Mouse (Mus musculus): ENCODE measurements around the gene Cstf1.

Cstf1 gene

DNA sequence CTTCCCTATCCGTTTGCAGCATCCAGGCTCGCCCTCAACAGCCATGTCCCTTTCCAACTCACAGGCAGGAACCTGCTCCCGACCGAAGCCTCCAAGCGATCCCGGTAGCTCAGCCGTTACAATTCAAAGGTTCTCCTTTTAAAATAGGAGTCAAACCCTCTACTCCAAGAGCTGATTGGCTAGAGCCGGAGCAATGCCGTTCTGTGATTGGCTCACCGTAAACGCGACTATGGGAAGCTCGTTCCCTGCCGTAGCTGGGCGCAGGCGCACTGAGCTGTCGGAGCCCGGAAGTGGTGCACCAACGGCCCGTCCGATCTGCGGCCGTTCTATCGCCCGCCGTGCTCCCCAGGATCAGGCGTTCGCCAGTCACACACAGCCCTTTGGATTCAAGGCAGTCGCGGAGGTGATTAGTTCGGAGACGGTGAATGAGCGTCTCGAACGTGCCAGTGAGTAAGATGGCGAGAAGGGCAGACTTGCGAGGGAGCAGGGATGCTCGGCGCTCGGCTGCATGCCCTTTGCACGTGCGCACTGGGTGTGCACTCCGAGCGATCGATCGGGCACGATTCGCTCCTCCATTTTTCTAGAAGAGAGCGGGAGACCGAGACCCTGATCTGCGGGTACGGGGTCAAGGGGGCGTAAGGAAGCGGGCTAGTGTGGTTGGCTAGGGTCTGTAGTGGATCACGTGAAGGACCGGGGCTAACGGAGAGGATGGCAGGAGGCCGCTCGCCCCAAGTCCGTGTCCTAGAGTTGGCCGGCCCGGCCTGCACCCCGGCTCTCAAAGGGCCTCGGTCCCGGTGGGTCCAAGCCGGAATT lies at the start of gene Cstf1, which contains the start of gene Aurka:
TSS of gene Cstf1 (plus strand) at position 271 of the 813 bp plus-strand sequence.
TSS of gene Aurka (minus strand) at position 125 of the 813 bp plus-strand sequence.
- peak; percentile 91 to 92 for DNase-seq (ENCODE audit: low spot score in 2 of 2)

DNA sequence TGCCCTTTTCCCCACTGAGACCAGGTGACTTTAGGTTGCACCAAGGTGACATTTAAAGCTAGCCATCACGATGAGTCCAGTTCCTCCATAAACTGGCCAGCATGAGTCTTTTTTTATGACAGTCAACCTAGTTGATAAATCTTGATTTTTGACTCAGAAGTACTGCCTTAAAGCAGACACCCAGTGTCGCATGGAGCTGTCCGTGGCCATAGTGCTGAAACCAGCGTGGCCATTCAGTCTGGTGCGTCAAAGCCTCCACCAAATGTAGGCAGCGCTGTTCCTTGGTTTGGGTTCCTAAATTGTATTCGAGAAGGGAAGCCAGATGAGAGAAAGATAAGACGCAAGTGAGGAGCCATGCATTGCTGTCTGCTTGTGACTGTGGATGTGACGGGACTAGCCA lies 49.6 kb upstream of the Cstf1 start:
- peak; percentile 6 to 53 for DNase-seq (ENCODE audit: low spot score in 2 of 2)

DNA sequence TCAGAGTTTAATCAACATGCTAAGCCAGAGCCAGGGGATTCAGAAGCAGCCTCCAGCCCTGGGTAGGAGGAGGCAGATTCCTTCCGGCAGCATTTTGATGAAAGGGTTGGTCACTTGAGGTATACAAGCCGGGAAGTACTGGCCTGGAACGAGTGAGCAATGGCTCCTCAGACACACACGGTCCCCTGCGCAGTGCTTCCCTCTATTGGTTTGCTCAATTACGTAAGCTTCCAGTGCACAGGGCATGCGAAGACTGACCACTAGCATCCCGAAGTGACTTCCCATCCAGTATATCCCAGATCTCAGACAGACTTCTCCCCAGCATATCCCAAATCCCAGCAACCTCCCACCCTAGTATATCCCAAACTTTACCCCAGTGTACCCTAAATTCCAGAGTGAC lies 42.2 kb upstream of the Cstf1 start:
- DNase-seq (ENCODE audit: low spot score in 2 of 2): no peak

DNA sequence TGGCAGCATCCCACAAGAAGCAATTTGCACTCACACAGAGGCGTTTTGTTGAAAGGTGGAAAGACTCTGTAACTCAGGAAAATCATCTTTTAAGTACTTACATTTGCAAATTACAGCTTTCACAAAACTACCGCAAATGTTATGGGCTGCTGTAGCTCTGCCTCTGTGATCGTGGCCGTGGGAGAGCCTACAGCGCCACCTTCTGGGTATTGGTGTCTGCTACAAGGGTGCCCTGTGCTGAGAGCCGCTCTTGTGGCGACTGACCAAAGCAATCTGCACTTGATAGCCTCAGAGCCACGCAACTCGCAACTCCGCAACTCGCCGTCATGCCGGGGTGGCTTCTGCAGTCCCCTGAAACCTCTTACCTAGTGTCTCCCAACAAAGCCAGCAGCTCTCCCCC lies 41.3 kb upstream of the Cstf1 start:
- DNase-seq (ENCODE audit: low spot score in 2 of 2): no peak

DNA sequence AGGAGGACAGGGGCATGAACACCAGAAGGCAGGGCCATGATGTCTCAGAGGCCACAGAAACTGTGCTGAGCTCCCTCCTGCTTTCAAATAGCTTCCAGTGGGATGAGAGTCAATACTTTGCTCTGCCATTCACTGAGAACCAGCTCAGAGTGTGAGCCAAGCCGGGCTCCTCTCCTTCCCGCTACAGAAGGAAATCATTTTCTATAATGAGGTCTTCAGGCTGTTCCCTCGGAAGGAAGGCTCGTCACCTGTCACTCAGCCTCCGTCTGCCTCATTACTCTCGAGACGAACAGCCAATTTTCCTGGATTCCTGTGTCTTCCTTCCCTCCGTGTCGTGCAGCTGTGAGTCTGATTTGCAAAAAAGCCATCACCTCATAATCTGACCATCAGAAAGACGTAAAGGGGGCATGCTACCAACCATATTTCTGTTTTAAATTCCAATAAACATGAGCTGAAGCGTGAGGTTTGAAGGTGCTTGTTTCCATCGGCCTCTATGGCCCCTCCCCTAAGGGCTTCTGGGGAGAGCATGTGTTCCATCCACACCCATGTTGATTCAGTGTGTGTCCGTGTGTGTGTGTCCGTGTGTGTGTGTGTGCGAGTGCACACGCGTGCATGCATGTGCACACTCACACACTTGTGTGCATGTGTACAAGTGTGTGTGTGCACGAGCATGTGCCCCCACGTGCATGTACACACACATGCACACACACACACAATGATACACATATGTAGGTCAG lies 32.1 kb upstream of the Cstf1 start:
- DNase-seq (ENCODE audit: low spot score in 2 of 2): no peak

DNA sequence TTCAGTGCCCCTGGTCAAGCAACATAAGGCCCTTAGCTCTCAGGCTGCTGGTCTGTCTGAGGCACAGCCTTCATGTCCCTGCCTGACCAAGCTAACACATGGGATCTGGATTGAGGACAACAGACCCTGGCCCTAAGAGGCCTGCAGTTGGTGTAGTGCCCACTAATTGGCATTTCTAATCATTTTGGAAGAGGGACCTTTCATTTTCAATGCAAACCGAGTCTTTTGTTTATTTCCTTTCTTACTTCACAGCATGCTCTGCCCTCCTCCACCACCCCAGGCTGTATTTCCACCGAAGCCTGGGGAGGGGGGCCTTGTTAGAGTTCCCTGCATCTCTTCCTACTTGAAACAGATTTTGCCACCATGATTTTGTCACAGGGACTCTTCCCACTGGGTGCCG lies 29.5 kb upstream of the Cstf1 start:
- DNase-seq (ENCODE audit: low spot score in 2 of 2): no peak

DNA sequence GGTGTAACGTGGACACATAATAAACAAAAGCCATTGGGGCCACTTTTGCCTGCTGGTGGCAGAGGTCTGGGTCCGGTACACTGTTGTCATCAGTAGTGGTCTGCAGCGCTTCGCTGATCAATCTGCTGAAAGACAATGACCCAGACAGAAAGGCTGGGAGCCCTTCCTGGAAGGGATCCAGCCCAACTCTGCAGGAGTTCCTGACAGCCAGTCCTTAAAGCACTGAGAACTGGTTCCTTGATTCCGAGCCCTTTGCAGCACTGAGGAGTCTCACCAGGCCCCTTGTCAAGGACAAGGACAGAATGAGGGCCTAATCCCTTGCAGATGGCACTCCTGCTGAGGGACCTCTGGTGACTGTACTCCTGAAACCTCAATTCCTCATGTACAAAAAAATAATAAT lies 28.9 kb upstream of the Cstf1 start:
- no peak for DNase-seq (ENCODE audit: low spot score in 2 of 2)

DNA sequence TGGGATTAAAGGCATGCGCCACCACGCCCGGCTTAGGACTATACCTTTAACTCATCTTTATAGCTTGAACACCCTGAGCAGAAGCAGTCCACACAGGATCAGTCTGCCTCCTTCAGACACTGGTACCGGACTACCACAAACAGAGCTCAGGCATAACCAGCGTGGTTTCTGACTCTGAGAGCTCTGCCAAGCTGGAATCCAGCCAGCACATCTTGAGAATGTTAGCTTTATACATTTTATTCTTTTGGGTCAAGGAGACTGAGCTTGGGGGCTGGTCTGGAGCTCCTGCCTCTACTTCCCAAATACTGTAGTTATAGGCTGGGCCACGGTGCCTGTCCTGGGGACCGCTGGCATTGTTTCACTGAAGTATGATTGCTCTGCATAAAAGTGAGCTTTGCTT lies 26.7 kb upstream of the Cstf1 start:
- DNase-seq (ENCODE audit: low spot score in 2 of 2): no peak

DNA sequence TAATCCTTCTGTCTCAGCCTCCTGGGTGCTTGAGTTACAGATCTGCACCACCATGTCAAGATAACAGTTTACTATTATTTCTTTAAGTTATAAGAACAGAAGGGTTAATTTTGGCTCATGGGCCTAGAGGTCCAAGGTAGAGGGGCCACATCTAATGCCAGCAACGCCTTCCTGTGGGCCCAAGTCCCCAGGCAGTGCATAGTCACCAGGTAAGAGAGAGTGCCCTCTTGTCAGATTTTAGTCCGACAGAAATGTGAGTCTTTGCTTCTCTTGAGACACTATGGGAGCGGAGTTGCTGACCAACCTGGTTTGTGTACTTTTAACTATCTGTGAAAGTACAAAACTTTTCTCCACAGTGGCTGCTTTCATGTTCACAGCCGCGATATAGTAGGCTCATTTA lies 25.8 kb upstream of the Cstf1 start:
- DNase-seq (ENCODE audit: low spot score in 2 of 2): no peak

DNA sequence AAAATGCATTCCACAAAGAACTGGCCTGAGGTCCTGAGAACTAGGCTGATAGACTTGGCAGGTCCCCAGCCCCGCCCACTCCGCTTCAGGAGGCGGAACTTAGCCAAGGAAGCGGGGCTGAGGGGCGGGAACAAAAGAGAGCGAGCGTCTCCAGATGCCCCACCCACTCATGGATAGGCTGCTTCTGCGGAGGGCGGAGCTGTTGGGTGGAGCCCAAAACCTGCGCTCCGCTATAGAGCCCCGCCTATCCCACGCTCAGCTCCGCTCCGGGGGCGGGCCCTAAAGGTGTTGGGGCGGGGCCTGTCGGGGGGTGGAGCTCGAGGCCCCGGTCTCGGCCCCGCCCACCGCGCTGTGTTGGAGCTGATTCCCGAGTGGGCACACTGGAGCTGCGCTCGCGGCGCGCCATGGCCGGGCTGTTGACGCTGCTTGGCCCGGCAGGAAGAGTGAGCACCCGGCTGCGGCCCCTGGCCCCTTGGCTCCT lies 25.2 kb upstream of the Cstf1 start, which contains the start of gene Fam210b:
TSS of gene Fam210b (plus strand) at position 308 of the 481 bp plus-strand sequence.
- peak; percentile 93 to 94 for DNase-seq (ENCODE audit: low spot score in 2 of 2)

DNA sequence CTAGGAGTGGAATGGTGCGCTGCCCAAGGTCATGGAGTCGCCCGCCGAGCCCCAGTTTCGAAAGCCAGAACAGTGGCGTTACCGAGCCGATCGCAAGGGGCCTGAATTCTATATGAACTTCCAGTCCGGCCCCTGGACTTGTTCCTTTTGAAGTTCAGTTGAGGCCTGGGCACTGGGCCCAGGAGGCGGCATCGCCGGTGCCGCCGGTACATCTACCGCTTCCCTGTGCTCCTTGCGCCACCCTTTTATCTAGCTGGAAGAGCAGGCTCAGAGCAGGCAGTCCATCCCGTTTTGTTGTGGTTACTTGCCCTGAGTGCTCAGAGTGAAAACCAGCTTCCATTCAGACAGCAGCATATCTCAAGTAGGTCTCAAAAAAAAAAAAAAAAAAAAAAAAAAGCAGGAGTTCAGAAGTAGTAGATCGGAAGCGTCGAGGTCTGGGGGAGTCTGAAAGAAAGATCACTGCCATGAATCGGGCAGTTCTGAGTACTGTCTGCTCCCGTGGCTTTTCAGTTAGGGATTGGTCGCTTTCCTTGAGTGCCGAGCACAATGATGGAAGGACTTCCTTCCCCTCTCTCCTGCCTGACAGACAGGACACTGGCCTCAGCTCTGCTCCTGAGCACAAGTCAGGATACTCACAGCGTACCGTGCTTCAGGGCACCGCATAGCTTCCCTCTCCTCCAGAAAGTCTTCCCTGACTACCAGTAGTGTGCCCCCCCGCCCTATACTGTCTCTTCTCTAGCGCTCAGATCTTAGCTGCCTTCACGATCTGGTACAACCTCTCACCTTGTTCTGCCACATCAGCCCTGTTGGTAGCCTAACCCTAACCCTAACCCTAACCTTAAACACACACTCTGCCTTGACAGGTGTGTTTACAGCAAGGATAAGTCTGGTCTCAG lies 24.2 kb upstream of the Cstf1 start:
- DNase-seq (ENCODE audit: low spot score in 2 of 2): no peak

DNA sequence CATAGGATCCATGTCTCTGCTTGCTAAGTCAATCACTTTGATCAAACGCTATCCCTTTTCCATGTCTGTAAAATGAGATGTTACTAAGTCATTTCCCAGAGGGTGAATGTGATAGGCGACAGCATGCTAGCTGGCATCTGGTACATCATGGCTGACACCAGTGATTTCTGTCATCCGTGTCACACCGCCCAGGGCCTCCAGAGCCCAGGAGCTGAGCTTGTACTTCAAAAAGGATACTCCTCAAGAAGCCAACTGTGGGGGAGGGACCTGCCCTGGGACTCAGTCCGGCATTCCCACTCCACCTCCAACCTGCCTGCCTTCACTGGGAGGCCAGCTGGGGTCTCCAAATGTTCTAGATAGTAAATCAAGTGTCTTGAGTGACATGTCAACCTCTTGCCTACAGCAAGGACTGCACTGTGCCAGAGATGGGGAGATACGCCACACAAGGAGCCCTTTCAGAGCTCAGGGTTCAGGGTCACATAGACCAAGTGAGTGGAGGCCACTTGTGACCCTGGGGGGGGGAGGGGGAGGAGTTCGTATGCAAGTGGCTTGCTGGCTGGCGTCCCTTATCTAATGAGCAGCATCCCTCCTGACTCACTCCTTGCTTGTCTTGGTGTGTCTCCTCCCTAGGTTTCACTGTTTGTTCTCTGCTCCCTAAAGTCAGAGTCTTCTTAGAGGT lies 23.4 kb upstream of the Cstf1 start:
- DNase-seq (ENCODE audit: low spot score in 2 of 2): no peak

DNA sequence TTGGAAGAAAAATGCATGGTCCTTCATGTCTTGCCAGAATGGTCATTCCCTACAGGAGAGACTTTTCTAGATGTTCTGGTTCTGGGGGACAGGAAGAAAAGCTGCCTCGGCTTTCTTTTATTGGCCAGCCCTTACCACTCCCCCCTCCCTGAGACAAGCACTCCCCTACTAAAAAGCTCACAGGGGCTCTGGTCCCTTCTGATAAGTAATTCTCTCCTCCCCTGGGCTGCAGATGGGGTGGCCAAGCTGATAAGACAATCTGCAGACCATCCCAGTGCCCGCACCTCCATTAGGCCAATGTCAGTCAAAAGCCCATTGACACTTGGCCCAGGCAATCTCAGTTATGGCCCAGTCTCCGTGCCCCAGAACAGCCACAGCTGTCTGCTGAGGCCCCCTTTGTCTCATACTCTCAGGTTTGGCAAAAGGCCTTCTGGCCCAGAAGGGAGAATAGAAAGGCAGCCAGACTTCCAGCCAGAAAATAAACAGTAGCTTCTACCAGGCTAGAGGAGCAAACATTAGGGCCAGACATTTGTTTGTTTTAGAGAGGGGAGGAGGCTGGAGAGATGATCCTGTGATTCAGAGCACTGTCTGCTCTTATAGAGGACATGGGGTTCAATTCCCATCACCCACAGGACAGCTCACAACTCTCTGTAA lies 22.1 kb upstream of the Cstf1 start:
- DNase-seq (ENCODE audit: low spot score in 2 of 2): no peak

DNA sequence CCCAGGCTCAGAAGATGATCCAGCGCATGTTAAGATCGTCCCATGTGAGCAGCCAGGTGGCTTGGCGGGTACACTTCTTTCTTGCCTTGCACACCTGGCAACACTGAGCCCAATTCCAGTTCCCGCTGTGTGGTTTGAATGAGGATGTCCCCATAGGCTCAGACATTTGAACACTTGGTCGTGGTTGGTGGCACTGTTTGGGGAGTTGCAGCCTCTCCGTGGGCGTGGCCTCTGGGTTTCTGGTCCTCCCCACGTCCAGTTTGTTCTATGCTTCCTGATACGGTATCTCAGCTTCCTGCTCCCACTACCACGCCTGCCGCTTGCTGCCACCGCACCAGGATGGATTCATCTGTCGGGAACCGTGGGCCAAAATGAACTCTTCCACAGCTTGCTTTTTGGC lies 20.7 kb upstream of the Cstf1 start:
- DNase-seq (ENCODE audit: low spot score in 2 of 2): no peak

DNA sequence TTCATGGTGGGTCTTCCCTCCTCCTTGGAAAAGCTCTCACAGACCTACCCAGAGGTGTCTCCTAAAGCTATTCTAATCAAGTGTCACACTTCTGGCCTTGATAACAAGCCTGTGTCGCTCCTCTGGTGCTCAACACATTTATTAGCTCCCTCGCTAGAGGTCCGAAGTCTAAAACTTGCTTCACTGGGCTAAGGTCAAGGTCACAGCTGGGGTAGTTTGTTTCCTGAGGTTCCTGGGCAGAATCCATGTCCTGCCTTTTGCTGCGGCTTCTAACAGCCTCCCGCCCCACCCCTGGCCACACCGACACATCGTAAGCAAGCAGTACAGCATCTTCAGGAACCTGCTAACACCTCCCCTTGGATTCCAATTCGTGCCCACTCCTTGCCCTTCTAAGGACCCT lies 19.7 kb upstream of the Cstf1 start:
- no peak for DNase-seq (ENCODE audit: low spot score in 2 of 2)

DNA sequence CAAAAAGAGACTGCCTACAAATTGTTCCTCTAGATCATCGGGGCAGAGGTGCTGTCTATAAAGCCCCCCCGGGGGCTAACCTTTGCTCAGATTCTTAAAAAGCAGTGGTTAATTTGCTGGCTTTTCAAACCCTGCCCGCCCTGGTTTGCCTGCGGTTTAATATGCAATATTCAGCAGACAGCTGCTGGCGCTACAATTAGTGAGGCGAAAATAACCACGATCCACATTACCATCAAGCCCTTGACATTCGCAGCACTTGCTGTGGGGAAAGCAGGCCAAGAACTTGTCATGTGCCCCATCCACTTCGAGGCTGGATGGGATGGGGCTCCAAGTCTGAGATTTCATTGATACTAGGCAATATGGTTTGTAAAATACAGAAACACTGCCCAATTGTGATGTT lies 17.3 kb upstream of the Cstf1 start:
- no peak for DNase-seq (ENCODE audit: low spot score in 2 of 2)

DNA sequence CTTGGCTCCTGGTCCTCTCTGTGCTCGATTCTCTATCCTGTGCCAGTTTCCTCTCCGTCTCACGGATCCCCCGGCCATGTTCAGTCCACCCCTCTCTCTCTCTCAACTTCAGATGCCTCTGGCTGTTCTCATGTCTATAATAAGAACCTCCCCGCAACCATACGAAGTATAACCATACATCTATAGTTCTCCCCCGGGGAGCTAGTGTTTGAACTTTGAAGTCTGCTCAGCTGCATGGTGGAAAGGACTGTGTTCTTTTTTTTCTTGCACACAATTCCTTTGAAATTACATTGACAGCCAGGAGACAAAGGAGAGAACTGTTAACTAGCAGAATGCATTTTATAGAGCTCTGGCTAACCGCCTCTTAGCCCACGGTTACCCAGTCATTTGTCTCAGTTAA lies 15.7 kb upstream of the Cstf1 start:
- DNase-seq (ENCODE audit: low spot score in 2 of 2): no peak

DNA sequence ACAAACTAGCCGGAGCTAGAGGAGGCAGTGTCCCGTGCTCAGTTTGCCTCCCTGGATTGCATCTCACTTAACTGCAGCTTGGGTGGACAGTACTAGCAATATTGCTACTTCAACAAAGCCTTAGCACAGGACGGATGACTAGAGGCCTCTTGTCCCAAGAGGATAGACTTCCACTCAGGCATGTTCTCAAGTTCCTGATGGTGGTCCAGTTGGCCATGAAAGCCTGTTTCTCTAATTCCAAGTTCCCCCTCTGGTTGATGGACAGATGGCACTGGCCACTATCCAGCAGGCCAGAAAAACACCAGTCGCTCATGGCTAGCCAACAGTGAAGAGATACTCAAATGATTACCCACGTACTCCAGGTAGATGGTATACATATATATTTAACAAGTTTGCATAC lies 14.6 kb upstream of the Cstf1 start:
- DNase-seq (ENCODE audit: low spot score in 2 of 2): no peak

DNA sequence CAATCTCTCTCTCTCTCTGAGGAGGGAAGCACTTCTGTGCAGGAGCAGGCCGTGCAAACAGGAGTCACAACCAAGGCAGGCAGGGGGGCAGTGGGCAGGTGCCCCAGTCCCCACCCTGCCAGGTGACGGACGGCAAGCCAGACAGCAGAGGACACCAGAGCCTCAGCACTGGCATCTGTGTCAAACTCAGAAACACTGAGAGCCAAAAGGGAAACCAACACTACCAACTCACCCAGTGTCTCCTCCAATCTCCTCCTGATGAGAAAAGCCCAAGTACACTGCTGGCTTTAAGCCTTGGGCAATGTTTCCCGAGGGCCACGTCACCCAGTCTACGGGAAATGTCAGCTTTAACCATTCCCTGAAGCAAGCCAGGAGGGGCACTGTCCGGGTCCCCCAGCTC lies 7.3 kb upstream of the Cstf1 start:
- no peak for DNase-seq (ENCODE audit: low spot score in 2 of 2)

DNA sequence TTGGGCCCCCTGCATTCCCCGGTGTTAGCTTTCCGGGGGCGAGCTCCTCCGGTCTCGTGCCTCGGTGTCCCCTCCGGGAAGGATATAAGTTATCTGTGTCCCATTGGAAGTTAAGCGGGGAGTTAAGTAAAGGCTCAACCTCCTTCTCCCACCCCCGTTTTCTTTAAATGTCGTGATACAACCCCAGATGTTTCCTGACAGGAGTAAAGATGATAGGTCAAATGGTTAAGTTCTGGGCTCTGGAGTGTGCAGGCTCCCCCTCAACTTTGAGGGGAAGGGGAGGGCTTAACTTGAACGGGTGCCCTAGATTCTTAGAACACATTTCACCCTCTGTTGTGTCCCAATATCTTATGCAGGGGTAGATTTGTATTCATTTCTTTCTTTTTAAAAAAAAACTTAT lies 777 bp downstream of the Cstf1 start:
- DNase-seq (ENCODE audit: low spot score in 2 of 2): no peak

DNA sequence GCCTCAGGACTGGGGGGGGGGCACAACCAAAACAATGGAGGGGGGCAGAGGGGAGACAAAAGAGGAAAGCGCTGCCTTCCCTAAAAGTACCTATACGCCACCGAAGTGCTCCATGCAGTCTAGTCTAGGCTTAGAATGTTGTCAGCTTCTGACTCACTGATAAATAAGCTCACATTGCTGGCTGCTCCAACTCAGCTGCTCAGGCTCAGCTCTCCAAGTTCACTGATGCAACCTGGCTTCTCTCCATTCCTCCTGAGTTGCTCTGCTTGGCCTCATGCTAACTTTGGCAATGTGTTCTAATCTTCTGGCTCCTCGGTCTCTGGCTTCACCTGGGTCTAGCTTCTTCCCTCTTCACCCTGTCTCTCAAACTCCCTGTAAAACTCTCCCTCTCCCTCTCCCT lies 6.1 kb downstream of the Cstf1 start:
- DNase-seq (ENCODE audit: low spot score in 2 of 2): no peak
